Mouse (Mus musculus) olfactory bulb, adult 2 months (tissue): ENCODE results near the gene Gad1. TPM values are rescaled to one million over a fixed set of nuclear protein-coding genes. Genes with fewer than 3 reads are reported as not detected.

Experiments used
- H3K27ac ChIP-seq: fragments of 200-500 bp; 2 replicates; pipeline ENCODE4 v1.5.1; 2012; ENCODE audit warnings: low read depth, low read length; ENCODE audit not compliant: insufficient read depth
- H3K4me1 ChIP-seq: fragments of 200-500 bp; 2 replicates; pipeline ENCODE4 v1.6.1; 2012; ENCODE audit warnings: low read length; ENCODE audit not compliant: control insufficient read depth, insufficient read depth
- H3K4me3 ChIP-seq: fragments of 200-500 bp; 2 replicates; pipeline ENCODE4 v1.5.1; 2012; ENCODE audit warnings: mild to moderate bottlenecking, low read depth, low read length, moderate library complexity; ENCODE audit not compliant: insufficient read depth
- CTCF ChIP-seq: fragments of 200-500 bp; IDR thresholded peaks from 2 replicates; pipeline ENCODE4 v1.5.1; 2012; ENCODE audit warnings: low read depth, mild to moderate bottlenecking, low read length, moderate library complexity; ENCODE audit not compliant: insufficient read depth
- POLR2A ChIP-seq: fragments of 200-500 bp; IDR thresholded peaks from 2 replicates; pipeline ENCODE4 v1.6.1; 2012; ENCODE audit warnings: mild to moderate bottlenecking, low read depth, low read length, moderate library complexity; ENCODE audit not compliant: insufficient read depth
- WGBS: fragments of 180-500 bp; shearing (Covaris S2); methylation state at CpG from one replicate; pipeline ENCODE4 v1.1.7; 2018; 5-methylcytosine and 5-hydroxymethylcytosine counted together
- polyA plus RNA-seq: library from polyadenylated mRNA; stranded (reverse); fragments of >200 nt; gene quantifications from 2 replicates; pipeline ENCODE4 v1.2.4, GENCODE M21; 2012; ENCODE audit warnings: low replicate concordance; ENCODE audit not compliant: missing spikeins, insufficient read depth, insufficient read length

Gene Gad1
- polyA plus RNA-seq, 1 experiment = 475 TPM

- TF ChIP-seq POLR2A (no peak), CTCF (no peak)
- Histone ChIP-seq H3K4me3 (no peak overlapping the region), H3K27ac (no peak overlapping the region), H3K4me1 (no peaks in the 10 kb centered on the region)
- 87% methylated on average over 7 of the region's 7 CpGs for WGBS
Measured at GRCm38 (mm10) chr2:70614745-70615351, 62.0 kb downstream of the Gad1 start.

GRCm38 (mm10) chr2:70616076-70616475, 63.2 kb downstream of the Gad1 start:
- no peak overlapping the region for H3K4me3 ChIP-seq
- no peak overlapping the region for H3K27ac ChIP-seq
- TF ChIP-seq POLR2A = no peak
- no peak for TF ChIP-seq CTCF
- no peaks in the 10 kb centered on the region for H3K4me1 ChIP-seq
- WGBS = 80% methylated on average over 2 of the region's 2 CpGs

- Histone ChIP-seq H3K4me1 (no peaks in the 10 kb centered on the region), H3K4me3 (no peak overlapping the region), H3K27ac (no peak overlapping the region)
- WGBS = 69% methylated on average over 3 of the region's 3 CpGs
- TF ChIP-seq CTCF (no peak), POLR2A (no peak)
Measured at GRCm38 (mm10) chr2:70616617-70617016, 63.7 kb downstream of the Gad1 start.

GRCm38 (mm10) chr2:70619232-70619835, 66.5 kb downstream of the Gad1 start:
- Histone ChIP-seq H3K27ac (no peak overlapping the region), H3K4me3 (no peak overlapping the region), H3K4me1 (no peaks in the 10 kb centered on the region)
- TF ChIP-seq POLR2A (no peak), CTCF (no peak)
- WGBS = 74% methylated on average over 6 of the region's 6 CpGs

GRCm38 (mm10) chr2:70620225-70620624, 67.4 kb downstream of the Gad1 start:
- 7% methylated on average over 6 of the region's 6 CpGs for WGBS
- no peaks in the 10 kb centered on the region for H3K4me1 ChIP-seq
- TF ChIP-seq POLR2A = no peak
- TF ChIP-seq CTCF = peak; percentile 63; the same call in 1 of the 2 replicates
- no peak overlapping the region for H3K27ac ChIP-seq
- H3K4me3 ChIP-seq = no peak overlapping the region

- WGBS = 77% methylated on average over 4 of the region's 4 CpGs
- TF ChIP-seq CTCF (no peak), POLR2A (no peak)
Measured at GRCm38 (mm10) chr2:70622244-70622643, 69.4 kb downstream of the Gad1 start.

DNA sequence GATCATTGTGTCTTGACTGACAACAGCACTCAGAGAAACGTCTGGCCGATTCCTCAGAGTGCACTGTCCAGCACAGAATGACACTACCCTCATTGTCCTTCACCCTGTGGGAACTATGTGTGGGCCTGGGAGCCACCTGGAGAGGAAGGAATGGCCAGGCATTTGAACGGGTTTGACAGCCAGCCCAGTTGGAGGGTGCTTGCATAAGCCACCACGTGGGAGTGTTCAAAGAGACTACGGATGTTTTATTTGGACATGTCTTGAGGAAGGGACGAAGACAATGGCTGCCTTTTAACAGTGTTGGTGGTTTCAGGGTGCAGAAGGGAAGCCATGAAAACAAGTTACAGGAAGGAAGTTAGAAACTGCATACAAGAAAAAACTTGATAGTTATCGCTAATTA, 72.9 kb downstream of the Gad1 start:
- no peak overlapping the region for H3K27ac ChIP-seq
- peaks cover 3% of the 10 kb centered on the region; the same call in 1 of the 2 replicates for H3K4me1 ChIP-seq
- TF ChIP-seq POLR2A = no peak
- TF ChIP-seq CTCF = no peak
- H3K4me3 ChIP-seq = no peak overlapping the region
- WGBS = 59% methylated on average over 7 of the region's 7 CpGs

More at GRCm38 (mm10) chr2:70622244-70622643, 69.4 kb downstream of the Gad1 start:
- no peaks in the 10 kb centered on the region for H3K4me1 ChIP-seq
- H3K27ac ChIP-seq = no peak overlapping the region
- H3K4me3 ChIP-seq = no peak overlapping the region

GRCm38 (mm10) chr2:70628397-70628796, 75.5 kb downstream of the Gad1 start:
- Histone ChIP-seq H3K27ac (no peak overlapping the region), H3K4me1 (peaks cover 3% of the 10 kb centered on the region; the same call in 1 of the 2 replicates), H3K4me3 (no peak overlapping the region)
- WGBS = 89% methylated on average over 12 of the region's 12 CpGs
- TF ChIP-seq CTCF (no peak), POLR2A (no peak)

DNA sequence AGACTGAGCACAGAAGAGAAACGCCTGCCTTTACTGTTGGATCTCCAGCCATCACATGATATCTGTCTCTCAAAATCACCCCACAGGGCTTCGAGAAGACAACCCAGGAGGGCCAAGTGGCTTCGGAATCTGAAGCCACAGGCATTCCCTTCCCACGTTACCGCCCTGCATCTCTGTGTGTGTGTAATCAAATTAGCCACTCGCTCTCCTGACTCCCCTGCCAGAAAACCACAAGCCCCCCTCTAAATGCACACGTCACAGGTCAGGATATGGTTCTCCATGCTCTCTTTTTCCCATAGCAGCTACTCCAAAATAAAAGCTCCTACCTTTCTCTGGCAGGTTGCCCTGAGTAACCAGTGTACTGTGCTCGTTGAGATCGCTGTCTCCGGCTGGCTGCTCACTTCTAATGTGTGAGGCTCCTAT, 76.5 kb downstream of the Gad1 start:
- WGBS = 13% methylated on average over 10 of the region's 10 CpGs
- H3K4me3 ChIP-seq = no peak overlapping the region; the same call in 1 of the 2 replicates
- H3K4me1 ChIP-seq = peaks cover 3% of the 10 kb centered on the region; the same call in 1 of the 2 replicates
- no peak overlapping the region for H3K27ac ChIP-seq
- TF ChIP-seq CTCF = no peak
